Mouse (Mus musculus): Measurements from ENCODE around the gene Ciz1.

The Ciz1 gene

GRCm38 (mm10) chr2:32319586-32320580 is 32.2 kb upstream of the Ciz1 start:
- DNase-seq (ENCODE audit: low spot score), result no peak

GRCm38 (mm10) chr2:32320721-32321120 is 31.4 kb upstream of the Ciz1 start:
- DNase-seq (ENCODE audit: low spot score), result no peak

GRCm38 (mm10) chr2:32321591-32322298 is 30.4 kb upstream of the Ciz1 start:
- no peak for DNase-seq (ENCODE audit: low spot score)

- no peak for DNase-seq (ENCODE audit: low spot score)
Observed at GRCm38 (mm10) chr2:32322754-32323741, 29.1 kb upstream of the Ciz1 start.

- no peak for DNase-seq (ENCODE audit: low spot score)
Observed at GRCm38 (mm10) chr2:32324322-32324721, 27.8 kb upstream of the Ciz1 start.

GRCm38 (mm10) chr2:32325342-32325741 is 26.8 kb upstream of the Ciz1 start:
- no peak for DNase-seq (ENCODE audit: low spot score)

GRCm38 (mm10) chr2:32327200-32327599 is 24.9 kb upstream of the Ciz1 start:
- DNase-seq (ENCODE audit: low spot score), result no peak

- no peak for DNase-seq (ENCODE audit: low spot score)
Observed at GRCm38 (mm10) chr2:32328911-32329460, 23.1 kb upstream of the Ciz1 start.

- DNase-seq (ENCODE audit: low spot score), result no peak
Observed at GRCm38 (mm10) chr2:32329531-32329930, 22.6 kb upstream of the Ciz1 start.

- no peak for DNase-seq (ENCODE audit: low spot score)
Observed at GRCm38 (mm10) chr2:32332159-32332558, 20.0 kb upstream of the Ciz1 start.

- DNase-seq (ENCODE audit: low spot score), result no peak
Observed at GRCm38 (mm10) chr2:32335888-32336287, 16.2 kb upstream of the Ciz1 start.

GRCm38 (mm10) chr2:32339912-32340642 is 12.1 kb upstream of the Ciz1 start:
- DNase-seq (ENCODE audit: low spot score), result no peak

GRCm38 (mm10) chr2:32340836-32341633 is 11.1 kb upstream of the Ciz1 start:
- DNase-seq (ENCODE audit: low spot score), result no peak

GRCm38 (mm10) chr2:32341634-32341939 is 10.5 kb upstream of the Ciz1 start:
- no peak for DNase-seq (ENCODE audit: low spot score)

- no peak for DNase-seq (ENCODE audit: low spot score)
Observed at GRCm38 (mm10) chr2:32342039-32342438, 10.1 kb upstream of the Ciz1 start.

GRCm38 (mm10) chr2:32342539-32343350 is 9.4 kb upstream of the Ciz1 start:
- DNase-seq (ENCODE audit: low spot score), result no peak

- no peak for DNase-seq (ENCODE audit: low spot score)
Observed at GRCm38 (mm10) chr2:32343351-32343671, 8.8 kb upstream of the Ciz1 start.

GRCm38 (mm10) chr2:32344056-32344455 is 8.1 kb upstream of the Ciz1 start:
- DNase-seq (ENCODE audit: low spot score), result no peak

GRCm38 (mm10) chr2:32344598-32345321 is 7.4 kb upstream of the Ciz1 start:
- no peak for DNase-seq (ENCODE audit: low spot score)

All from ovary, postnatal 36 days (tissue).